11 mouse cellular contexts compared by ENCODE assay signal in genomic region chr1:53845854-53846253, GRCm38 (mm10).
A peak's percentile ranks its signal among the peaks of the same experiment; 100 is the strongest.
DNase-seq lines count a peak whose midpoint lies in the region; ATAC-seq and TF ChIP-seq lines count a peak whose summit lies in the region.
"Had no signal": no experiment of that assay in that cellular context is flagged by ENCODE, and none has a peak within 500 bp of the region (broad histone marks: within the 10 kb centered on the region; RNA-seq: fewer than 3 reads in every experiment).

No protein-coding gene starts in this region.

- peak overlapping the region; percentile 33 for H3K27ac ChIP-seq in heart, adult 2 months
- peak overlapping the region; percentile 54; the same call in 1 of the 2 replicates for H3K27ac ChIP-seq in limb, embryonic 15.5 days
- H3K27ac ChIP-seq in midbrain, embryonic 14.5 days (replicated peaks; ENCODE audit: low read depth, low read length): no peak overlapping the region
- no peak overlapping the region for H3K27ac ChIP-seq in heart, embryonic 12.5 days (ENCODE audit: poor library complexity, severe bottlenecking)
- H3K27ac ChIP-seq: heart, embryonic 15.5 days had no signal

- no peak for TF ChIP-seq POLR2A in heart, adult 2 months (IDR thresholded peaks at IDR 0.05; ENCODE audit: insufficient read depth, low read depth, low read length)

- TF ChIP-seq EP300 in heart, adult 2 months (IDR thresholded peaks at IDR 0.05; ENCODE audit: insufficient read depth, low read depth, low read length): no peak

- peaks cover 11% of the 10 kb centered on the region for H3K36me3 ChIP-seq in heart, adult 2 months (ENCODE audit: control insufficient read depth, insufficient read depth, low read length)
- H3K36me3 ChIP-seq in limb, embryonic 15.5 days: no peaks in the 10 kb centered on the region
- peaks cover 4% of the 10 kb centered on the region; the same call in 1 of the 2 replicates for H3K36me3 ChIP-seq in midbrain, embryonic 14.5 days (ENCODE audit: control insufficient read depth, insufficient read depth, low read length)
- H3K36me3 ChIP-seq in heart, embryonic 12.5 days: peaks cover 11% of the 10 kb centered on the region
- H3K36me3 ChIP-seq: heart, embryonic 15.5 days had no signal

- ATAC-seq in limb, embryonic 15.5 days (ENCODE audit: insufficient number of reproducible peaks, low FRiP score, low TSS enrichment, low read depth): no peak
- no peak for ATAC-seq in midbrain, embryonic 14.5 days (ENCODE audit: low FRiP score, low TSS enrichment)
- no peak for ATAC-seq in heart, embryonic 12.5 days (ENCODE audit: insufficient number of reproducible peaks, low FRiP score)

- peak in 1 of 2 experiments; percentile 22 for DNase-seq in heart, adult 2 months
- no peak for DNase-seq in heart, postnatal 14 days
- DNase-seq in urinary bladder, postnatal 36 days (ENCODE audit: low spot score in 2 of 2): peak; percentile 29 to 43
- DNase-seq in urinary bladder, postnatal 4 days (ENCODE audit: low spot score in 2 of 2): no peak
- DNase-seq in cerebellum, postnatal 4 days (ENCODE audit: low spot score in 2 of 2): no peak
- DNase-seq in midbrain, embryonic 14.5 days: no peak
- DNase-seq: kidney, adult 18-20 months; right cerebral cortex, adult 18-20 months had no signal

- H3K4me2 ChIP-seq in limb, embryonic 15.5 days: no peak overlapping the region
- H3K4me2 ChIP-seq in midbrain, embryonic 14.5 days (ENCODE audit: low read length): no peak overlapping the region
- H3K4me2 ChIP-seq in heart, embryonic 12.5 days: no peak overlapping the region
- H3K4me2 ChIP-seq: heart, embryonic 15.5 days had no signal

- no peak for TF ChIP-seq CTCF in heart, adult 2 months (IDR thresholded peaks at IDR 0.05)

- intact Hi-C loops in heart, adult 2 months (cut with DNase I): no loop called here
- intact Hi-C loops in heart, postnatal 14 days (cut with DNase I): no loop called here

- peaks cover 8% of the 10 kb centered on the region for H3K4me1 ChIP-seq in heart, adult 2 months (ENCODE audit: control insufficient read depth, insufficient read depth, low read length)
- no peaks in the 10 kb centered on the region; the same call in 1 of the 2 replicates for H3K4me1 ChIP-seq in limb, embryonic 15.5 days
- no peaks in the 10 kb centered on the region for H3K4me1 ChIP-seq in midbrain, embryonic 14.5 days (ENCODE audit: control insufficient read depth, insufficient read depth, low read length)
- no peaks in the 10 kb centered on the region for H3K4me1 ChIP-seq in heart, embryonic 12.5 days (replicated peaks)
- H3K4me1 ChIP-seq: heart, embryonic 15.5 days had no signal

- no peaks in the 10 kb centered on the region for H3K9me3 ChIP-seq in limb, embryonic 15.5 days
- H3K9me3 ChIP-seq in midbrain, embryonic 14.5 days (ENCODE audit: control insufficient read depth, low read length): no peaks in the 10 kb centered on the region
- no peaks in the 10 kb centered on the region for H3K9me3 ChIP-seq in heart, embryonic 12.5 days (replicated peaks)
- H3K9me3 ChIP-seq: heart, embryonic 15.5 days had no signal

- 63% methylated on average over 8 of the region's 8 CpGs for WGBS in heart, adult 2 months
- 49% methylated on average over 8 of the region's 8 CpGs for WGBS in limb, embryonic 15.5 days
- 87% methylated on average over 8 of the region's 8 CpGs for WGBS in midbrain, embryonic 14.5 days
- 75% methylated on average over 8 of the region's 8 CpGs for WGBS in heart, embryonic 12.5 days

- no peaks in the 10 kb centered on the region for H3K27me3 ChIP-seq in heart, adult 2 months (ENCODE audit: control insufficient read depth, insufficient read depth, low read length)
- no peaks in the 10 kb centered on the region for H3K27me3 ChIP-seq in limb, embryonic 15.5 days
- H3K27me3 ChIP-seq in midbrain, embryonic 14.5 days (ENCODE audit: control insufficient read depth, insufficient read depth, low read length): no peaks in the 10 kb centered on the region
- no peaks in the 10 kb centered on the region for H3K27me3 ChIP-seq in heart, embryonic 12.5 days (replicated peaks)
- H3K27me3 ChIP-seq: heart, embryonic 15.5 days had no signal

- no peak overlapping the region for H3K4me3 ChIP-seq in heart, adult 2 months
- H3K4me3 ChIP-seq in limb, embryonic 15.5 days: no peak overlapping the region
- no peak overlapping the region for H3K4me3 ChIP-seq in midbrain, embryonic 14.5 days (replicated peaks; ENCODE audit: low read depth, low read length)
- H3K4me3 ChIP-seq in heart, embryonic 12.5 days: no peak overlapping the region
- H3K4me3 ChIP-seq: heart, embryonic 15.5 days had no signal

- no peak overlapping the region for H3K9ac ChIP-seq in heart, adult 2 months (ENCODE audit: low read depth, low read length)
- H3K9ac ChIP-seq in limb, embryonic 15.5 days: no peak overlapping the region
- no peak overlapping the region for H3K9ac ChIP-seq in midbrain, embryonic 14.5 days (replicated peaks; ENCODE audit: low read length)
- no peak overlapping the region for H3K9ac ChIP-seq in heart, embryonic 12.5 days
- H3K9ac ChIP-seq: heart, embryonic 15.5 days had no signal

- no peaks in the 10 kb centered on the region for H3K79me2 ChIP-seq in heart, adult 2 months (replicated peaks; ENCODE audit: control insufficient read depth, insufficient read depth, low read length)

Comparison
In these comparisons a context has a peak if more than half of its experiments do, and no peak if none do; other contexts are left out.
1. DNase-seq: peak in urinary bladder, postnatal 36 days (2 of 2); none in heart, postnatal 14 days (0 of 2), urinary bladder, postnatal 4 days (0 of 2), cerebellum, postnatal 4 days (0 of 2) and midbrain, embryonic 14.5 days (single experiment).
2. H3K27ac ChIP-seq: peak in heart, adult 2 months (single experiment) and limb, embryonic 15.5 days (single experiment); none in midbrain, embryonic 14.5 days (single experiment) and heart, embryonic 12.5 days (single experiment).